Mouse (Mus musculus): Measurements from ENCODE around the gene Fbxo36.

Fbxo36 gene

GRCm38 (mm10) chr1:84839309-84840017 lies at the start of gene Fbxo36:
TSS of gene Fbxo36 (plus strand) at chr1:84839841.
- DNase-seq = peak; percentile 90 to 91

DNA sequence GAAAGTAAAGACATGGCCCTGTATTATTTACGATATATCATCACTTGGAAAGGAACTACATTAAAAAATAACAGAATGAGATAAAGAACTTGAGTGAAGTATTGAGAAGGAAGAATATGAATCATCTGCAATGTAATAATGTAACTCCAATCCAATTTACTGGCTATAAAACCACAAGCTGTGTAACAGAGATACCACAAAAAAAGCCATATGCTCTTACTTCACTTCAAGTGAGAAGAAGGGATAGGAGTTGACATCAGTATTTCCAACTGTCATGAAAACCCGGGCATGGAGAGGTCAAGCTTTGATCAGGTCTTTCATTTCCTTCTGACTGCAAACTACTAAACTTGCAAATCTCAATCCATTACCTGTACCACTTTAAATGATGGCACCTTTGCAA lies 48.2 kb upstream of the Fbxo36 start:
- no peak for DNase-seq

GRCm38 (mm10) chr1:84795335-84795734 lies 44.3 kb upstream of the Fbxo36 start:
- no peak for DNase-seq

DNA sequence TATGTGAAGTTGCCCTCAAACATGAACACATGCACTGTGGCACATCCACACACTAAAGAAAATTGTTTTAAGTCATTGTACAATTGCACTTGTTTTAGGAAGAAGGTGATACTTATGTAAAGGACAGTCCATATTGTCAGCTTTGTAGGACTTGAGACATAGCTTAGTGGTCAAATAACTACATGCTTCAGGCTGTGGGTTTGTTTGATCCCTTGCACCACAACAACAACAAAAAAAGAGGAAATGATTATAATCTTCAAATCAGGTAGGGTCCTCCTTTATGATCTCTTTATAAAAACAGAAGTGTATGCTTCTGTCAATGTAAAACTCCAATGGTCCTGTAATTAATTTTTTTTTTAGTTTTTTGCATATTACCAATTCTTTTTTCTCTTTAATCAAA lies 40.5 kb upstream of the Fbxo36 start:
- DNase-seq = no peak

- no peak for DNase-seq
These were observed 35.9 kb upstream of the Fbxo36 start for GRCm38 (mm10) chr1:84803788-84804187.

- no peak for DNase-seq
These were observed 22.0 kb upstream of the Fbxo36 start for GRCm38 (mm10) chr1:84817596-84817995.

- no peak for DNase-seq
These were observed 14.6 kb upstream of the Fbxo36 start for GRCm38 (mm10) chr1:84825091-84825490.

DNA sequence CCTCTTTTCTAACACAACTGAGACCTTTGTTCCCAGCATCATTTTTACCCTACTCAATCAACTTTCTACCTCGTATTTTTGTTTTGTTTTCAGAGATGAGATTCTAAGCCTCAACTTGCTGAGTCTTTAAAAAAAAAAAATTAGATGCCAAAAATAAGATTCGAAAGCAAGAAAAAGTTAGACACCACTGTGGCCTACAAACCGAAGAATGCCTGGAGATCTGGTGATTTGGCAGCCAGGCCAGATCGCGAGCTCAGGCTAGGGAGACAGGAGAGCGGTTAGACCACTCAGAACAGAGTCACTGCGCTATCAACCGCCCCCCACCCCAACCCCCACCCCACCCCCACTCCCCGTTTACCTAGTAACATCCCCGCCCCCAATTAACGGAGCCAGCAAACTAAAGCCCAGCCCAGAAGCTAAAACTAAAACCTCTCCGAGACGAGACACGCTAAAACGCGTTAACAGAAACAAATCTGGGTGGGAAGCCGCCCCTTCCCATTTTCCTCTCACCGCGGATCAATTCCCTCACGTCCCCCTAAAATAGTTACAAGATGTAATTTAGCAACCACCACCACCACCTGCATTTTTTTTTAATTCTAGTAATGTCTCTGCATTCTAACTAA lies 2.0 kb upstream of the Fbxo36 start:
- peak in 1 of 2 experiments; percentile 6 for DNase-seq

- no peak for DNase-seq
These were observed 1.5 kb upstream of the Fbxo36 start for GRCm38 (mm10) chr1:84838156-84838555.

- peak; percentile 59 to 64 for DNase-seq
These were observed 955 bp upstream of the Fbxo36 start for GRCm38 (mm10) chr1:84838621-84839151.

- DNase-seq = no peak
These were observed 500 bp downstream of the Fbxo36 start, which contains the start of gene Trip12 for GRCm38 (mm10) chr1:84840018-84840664. TSS of gene Trip12 (minus strand) at chr1:84840516.

DNA sequence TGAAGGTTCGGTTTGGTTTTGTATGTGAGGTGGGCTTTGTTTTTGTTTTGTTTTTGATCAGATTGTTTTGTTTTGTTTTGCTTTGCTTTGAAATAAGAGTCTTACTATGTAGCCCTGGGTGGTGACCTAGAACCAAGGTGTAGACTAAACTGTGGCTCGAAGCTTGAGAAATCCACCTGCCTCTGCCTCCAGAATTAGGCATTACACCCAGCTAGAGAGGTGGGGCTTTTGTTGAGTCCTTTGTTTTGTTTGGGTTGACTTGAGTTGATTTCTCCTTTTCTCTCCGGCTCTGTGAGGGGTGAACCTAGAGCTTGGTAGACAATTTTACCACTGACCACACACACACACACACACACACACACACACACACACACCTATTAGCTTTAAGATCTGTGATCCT lies 1.4 kb downstream of the Fbxo36 start:
- no peak for DNase-seq

- no peak for DNase-seq
These were observed 3.7 kb downstream of the Fbxo36 start for GRCm38 (mm10) chr1:84843366-84843765.

GRCm38 (mm10) chr1:84847698-84848097 lies 8.1 kb downstream of the Fbxo36 start:
- DNase-seq = no peak

- no peak for DNase-seq
These were observed 8.7 kb downstream of the Fbxo36 start for GRCm38 (mm10) chr1:84848335-84848734.

- no peak for DNase-seq
These were observed 9.3 kb downstream of the Fbxo36 start for GRCm38 (mm10) chr1:84848801-84849455.

DNA sequence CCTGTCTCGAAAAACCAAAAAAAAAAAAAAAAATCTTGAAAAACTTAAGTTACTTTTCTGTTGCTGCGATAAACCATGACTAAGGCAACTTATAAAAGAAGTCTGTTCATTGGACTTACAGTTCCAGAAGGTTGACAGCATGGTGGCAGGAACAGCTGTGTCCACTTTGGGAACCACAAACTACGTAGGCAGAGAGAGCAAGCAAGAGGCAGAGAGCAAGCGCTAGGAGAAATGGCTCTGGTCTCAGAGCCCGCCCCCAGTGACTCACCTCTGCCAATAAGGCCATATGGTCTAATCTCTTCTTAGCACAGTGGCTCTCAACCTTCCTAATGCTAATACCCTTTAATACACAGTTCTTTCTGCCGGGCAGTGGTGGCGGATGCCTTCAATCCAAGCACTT lies 10.2 kb downstream of the Fbxo36 start:
- DNase-seq = peak in 1 of 2 experiments; percentile 3

DNA sequence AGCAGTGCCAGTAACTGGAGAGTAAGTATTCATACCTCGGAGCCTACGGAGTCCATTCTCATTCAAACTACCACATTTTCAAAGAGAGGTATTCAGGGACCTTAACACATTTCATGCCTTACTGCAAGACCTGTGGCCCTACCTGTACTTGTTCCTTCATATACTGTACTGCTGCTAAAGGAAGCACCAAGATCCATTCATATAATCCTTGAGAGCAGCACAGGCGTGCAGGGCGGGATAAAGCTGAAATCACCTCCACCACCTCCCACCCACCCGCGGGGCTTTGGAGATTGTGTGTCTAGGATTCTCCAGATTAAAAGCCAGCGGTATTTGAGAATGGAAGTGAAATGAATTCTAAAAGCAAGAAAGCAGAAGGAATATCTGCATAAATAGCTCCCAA lies 10.8 kb downstream of the Fbxo36 start:
- DNase-seq = no peak

- peak; percentile 9 to 12 for DNase-seq
These were observed 12.0 kb downstream of the Fbxo36 start for GRCm38 (mm10) chr1:84851512-84852235.

DNA sequence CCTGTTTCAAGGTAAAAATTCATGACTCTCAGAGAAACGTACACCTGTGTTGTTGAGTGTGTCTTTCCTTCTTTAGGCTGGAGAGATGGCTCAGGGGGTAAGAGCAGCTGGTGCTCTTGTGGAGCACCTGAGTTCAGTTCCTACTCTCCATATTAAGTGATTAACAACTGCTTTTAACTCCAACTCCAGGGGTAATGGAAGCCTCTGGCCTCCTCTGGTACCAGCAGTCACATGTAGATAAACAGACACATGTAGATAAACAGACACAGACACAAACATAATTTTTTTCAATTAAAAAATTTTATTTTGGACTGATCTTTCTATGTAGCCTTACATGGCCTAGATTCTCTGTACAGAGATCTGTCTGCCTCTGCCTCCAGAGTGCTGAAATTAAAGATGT lies 14.1 kb downstream of the Fbxo36 start:
- no peak for DNase-seq

DNA sequence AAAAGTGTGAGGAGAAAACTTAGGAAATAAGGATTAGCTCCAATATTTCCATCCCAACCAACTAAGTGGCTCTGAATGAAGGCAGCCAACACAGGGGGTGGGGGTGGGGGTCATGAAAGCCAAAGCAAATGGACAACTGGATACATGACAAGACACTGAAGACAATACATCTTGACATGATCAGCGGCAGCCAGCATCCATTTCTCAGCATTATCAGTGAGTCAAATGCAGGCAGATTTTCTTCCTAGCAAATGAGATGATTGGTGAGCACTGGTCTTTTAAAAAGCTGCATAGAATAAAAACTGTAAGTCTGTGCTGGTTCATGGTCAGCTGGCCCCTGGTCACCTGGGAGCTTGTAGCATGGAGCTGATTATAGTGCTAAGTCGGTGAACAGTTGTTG lies 15.3 kb downstream of the Fbxo36 start:
- DNase-seq = no peak

- DNase-seq = no peak
These were observed 16.1 kb downstream of the Fbxo36 start for GRCm38 (mm10) chr1:84855756-84856155.
